Mouse (Mus musculus) testis, adult 2 months (tissue): Measurements from ENCODE around the gene Iqsec1.

Experiments
- CTCF ChIP-seq: fragments of 200-500 bp; IDR thresholded peaks from 2 replicates; pipeline ENCODE4 v1.5.1; 2012; ENCODE audit warnings: low read depth, mild to moderate bottlenecking, inconsistent platforms, low read length, moderate library complexity; ENCODE audit not compliant: control insufficient read depth, insufficient read depth, insufficient replicate concordance
- POLR2A ChIP-seq: fragments of 200-500 bp; IDR thresholded peaks from 2 replicates; pipeline ENCODE4 v1.6.1; 2012; ENCODE audit warnings: low read depth, mild to moderate bottlenecking, inconsistent platforms, low read length, moderate library complexity; ENCODE audit not compliant: control insufficient read depth

- TF ChIP-seq POLR2A (no peak), CTCF (no peak)
These were observed 367.5 kb downstream of the Iqsec1 start for GRCm38 (mm10) chr6:90620791-90621583.
